Mouse (Mus musculus) kidney, postnatal 14 days (tissue): ENCODE measurements around the gene Wars.

Experiments
- DNase-seq: peaks from one replicate; pipeline ENCODE4 v3.0.0; 2022; ENCODE audit warnings: mixed read lengths

Gene Wars

DNA sequence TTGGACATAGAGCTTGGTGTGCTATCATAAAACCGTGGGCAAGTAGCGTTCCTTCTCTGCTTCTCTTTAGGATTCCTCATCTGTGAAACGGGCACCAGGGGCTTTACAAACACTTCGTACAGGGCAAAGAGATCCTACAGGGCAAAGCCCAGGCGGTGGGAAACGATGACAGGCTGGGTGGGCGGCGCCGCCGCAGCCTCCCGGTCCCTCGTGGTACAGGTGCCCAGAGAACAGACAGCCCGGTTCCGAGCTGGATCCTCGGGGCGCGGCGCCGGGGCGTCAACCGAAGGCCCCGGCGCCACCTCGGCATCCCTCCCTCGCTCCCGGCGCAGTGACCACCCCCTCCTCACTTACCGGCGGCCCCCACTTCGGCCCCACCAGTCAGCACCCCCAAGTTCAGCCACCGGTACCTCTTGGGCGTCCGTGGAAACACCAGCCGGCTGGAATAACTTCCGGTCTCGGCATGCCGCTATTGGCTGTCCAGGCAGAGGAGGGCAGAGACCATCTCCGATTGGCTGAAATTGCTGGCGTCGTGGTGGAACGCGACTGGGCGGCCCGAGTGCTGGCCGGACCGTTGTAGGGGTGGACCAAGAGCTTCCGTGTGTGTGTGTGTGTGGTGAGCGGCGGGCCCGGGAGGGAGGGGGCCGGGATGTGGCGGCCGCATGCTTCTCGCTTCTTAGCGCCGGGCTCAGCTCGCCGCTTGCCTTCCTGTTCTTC, at the start of gene Wars:
Gene Wars (minus strand): TSS at position 460 of the 717 bp plus-strand sequence.
- peak; percentile 97 for DNase-seq

DNA sequence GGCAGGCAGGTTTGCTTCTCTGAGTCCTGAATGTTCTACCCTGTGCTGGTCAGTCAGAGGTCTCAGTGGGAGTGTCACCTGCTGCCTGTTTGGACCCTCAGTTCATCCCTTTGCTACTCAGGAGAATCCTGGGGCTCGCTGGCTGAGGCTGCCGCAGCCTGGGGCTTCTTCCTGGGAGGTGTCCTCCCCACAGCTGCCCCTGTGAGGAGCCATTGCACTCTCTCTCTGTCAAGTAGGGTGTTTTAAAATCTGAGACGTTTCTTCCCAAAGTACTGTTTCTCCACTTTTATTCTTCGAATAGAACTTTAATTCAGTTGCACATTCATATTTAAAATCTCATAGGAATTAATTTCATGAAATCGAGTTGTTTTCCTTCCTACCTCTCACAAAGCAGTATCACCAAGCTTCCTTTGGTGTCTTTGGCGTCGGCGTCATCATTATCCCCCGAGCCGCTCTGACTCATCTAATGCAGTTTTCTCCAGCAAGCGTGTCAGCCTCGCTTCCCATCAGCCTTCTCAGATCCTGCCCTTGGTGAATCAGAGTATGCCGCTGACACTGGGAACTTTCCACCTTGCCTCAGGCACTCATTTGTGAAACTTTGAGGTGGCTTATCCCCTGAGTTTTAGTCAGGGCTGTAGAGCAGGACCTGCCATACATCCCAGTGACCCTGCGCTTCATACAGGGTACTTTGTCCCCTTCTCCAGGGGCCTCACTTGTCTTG, 48.4 kb upstream of the Wars start:
- no peak for DNase-seq

DNA sequence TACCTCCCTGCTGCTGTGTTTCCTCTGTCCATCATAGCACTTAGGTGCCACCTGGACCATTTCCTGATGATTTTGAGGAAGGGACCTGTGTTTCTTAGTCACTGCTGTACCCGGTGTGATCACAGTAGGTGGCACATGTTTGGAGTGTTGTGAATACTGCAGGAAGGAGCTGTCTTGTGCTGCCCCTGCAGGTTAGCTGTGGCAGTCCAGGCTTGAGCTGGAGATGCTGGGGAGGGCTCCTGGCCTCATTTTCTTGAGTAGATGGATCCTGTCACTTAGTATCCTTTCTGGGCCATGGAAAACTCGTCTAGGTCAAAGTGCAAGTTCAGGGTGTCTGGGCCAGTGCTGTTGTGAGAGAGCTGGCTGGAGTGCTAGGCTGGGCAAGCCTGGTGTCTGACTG, 47.3 kb upstream of the Wars start:
- no peak for DNase-seq

DNA sequence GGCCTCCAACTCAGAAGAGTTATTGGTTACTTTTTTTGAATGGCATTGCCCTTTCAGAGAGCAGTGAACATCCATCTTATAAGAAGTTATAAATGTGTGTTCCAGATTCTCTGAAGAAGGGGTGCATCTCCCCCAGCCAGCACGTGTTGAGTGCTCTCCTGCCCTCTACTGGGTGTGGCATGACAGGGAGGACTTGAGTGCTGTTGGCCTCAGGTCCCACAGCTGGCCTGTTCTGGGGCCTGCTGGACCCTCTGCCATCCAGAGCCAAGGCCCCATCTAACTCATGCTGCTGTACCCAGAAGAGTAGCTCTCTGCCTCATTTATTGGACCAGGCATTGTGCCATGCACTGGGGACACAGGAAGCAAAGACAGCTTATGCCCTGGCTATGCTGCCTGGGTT, 46.3 kb upstream of the Wars start:
- DNase-seq = no peak

DNA sequence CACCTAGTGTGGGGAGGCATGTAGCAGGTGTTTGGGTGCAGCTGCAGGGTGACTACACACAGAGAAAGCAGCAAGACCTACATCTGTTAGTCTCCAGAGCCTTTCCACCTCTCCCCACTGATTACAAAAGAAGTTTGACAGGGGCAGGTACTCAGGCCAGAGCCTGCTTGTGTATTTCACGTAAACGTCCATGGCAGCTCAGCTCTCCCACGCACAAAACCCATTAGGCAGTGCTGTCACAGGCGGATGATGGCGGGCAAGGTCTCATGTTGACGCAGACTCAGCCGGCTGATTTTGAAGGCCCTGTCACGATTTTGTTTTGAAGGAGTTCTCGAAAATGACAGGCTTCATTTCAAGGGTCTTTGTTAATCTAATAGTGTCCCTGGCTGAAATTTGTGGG, 45.3 kb upstream of the Wars start:
- no peak for DNase-seq

DNA sequence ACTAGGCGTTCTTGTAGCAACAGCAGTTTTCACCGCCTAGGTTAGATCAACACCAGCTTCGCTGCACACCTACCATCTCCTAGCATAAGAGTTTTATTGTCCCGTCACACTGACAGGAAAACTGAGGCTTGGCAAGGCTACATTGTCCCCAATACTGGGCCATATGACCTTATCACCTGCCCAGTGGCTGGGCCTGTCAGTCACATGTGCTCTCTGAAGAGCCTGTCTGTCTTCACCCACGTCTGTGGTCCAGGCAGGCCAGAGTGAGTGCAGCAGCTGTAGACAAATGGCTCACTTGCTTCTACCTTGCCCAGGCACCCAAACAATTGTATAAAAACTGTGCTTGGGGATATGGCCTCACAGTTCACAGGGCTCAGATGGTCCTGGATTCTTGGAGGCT, 44.9 kb upstream of the Wars start:
- no peak for DNase-seq

DNA sequence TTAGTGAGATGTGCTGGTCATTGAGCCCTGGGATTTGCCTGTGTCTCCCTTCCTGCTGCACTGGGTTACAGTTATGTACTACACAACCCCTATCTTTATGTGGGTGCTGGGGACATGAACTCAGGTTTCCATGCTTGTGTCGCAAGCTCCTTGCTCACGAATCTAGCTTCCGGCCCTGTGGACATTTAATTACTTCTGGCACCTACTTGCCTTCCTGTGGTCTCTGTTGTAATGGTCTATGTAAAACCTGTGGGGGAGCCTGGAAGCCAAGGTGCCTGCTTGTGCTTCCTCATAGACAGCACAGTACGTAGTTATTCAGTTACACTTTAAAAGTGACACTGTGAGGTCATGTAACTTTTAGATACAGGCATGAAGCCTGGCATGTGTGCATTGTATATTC, 43.5 kb upstream of the Wars start:
- DNase-seq = no peak

DNA sequence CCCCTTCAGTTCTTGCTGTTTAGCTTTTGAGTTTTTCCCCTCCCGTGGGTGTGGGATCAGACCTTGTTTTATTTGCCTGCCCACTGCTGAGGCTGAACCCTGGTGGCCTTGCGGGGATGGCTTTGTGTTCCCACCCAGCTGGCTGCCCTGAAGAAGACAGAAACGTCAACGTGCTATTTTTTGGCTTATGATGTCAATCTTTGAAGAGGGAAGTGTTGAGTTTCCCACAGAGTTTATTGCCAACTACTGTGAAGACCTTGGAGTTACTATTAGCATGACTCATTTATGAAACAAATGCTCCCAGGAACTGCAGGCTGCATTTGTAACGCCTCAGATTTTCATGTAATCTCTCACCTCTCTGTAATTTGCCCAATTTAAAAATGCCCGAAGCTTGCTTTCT, 42.9 kb upstream of the Wars start:
- no peak for DNase-seq

DNA sequence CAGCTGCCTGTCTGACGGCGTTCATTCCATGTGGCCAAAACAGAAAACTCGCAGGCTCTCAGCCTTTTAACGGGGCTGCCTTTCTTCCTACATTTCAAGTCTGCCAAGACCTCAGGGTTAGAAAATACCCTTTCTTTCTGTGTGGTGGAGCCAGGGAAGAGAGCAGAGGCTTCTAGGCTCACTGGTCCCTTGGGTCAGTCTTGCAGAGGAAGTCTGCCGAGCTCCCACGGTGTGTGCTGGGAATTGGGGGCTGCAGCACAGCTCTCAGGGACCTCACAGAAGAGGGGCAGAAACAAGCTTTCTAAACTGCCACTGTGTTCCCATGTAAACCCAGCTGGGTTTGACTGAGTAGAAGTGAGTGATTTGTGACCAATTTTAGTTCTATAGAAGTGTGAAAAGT, 40.3 kb upstream of the Wars start:
- DNase-seq = no peak

DNA sequence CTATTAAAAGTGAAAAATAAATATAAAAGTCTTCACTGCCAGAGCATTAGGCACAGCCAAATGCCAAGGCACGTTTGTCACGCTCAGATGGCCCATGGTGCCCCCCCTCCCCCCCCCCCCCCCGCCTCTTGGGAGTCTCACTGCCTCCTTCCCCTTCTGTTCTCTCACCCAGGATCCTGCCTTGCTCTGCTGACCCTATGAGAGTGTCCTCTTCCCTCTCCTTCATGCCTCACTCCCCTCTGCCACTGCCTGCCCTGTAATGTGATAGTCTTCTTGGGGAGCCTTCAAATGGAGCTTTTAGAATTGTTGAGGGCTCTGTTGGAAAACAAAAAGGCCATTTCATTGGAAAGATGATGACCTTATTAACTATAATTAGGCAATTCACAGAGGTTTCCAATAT, 38.1 kb upstream of the Wars start:
- peak; percentile 21 for DNase-seq

DNA sequence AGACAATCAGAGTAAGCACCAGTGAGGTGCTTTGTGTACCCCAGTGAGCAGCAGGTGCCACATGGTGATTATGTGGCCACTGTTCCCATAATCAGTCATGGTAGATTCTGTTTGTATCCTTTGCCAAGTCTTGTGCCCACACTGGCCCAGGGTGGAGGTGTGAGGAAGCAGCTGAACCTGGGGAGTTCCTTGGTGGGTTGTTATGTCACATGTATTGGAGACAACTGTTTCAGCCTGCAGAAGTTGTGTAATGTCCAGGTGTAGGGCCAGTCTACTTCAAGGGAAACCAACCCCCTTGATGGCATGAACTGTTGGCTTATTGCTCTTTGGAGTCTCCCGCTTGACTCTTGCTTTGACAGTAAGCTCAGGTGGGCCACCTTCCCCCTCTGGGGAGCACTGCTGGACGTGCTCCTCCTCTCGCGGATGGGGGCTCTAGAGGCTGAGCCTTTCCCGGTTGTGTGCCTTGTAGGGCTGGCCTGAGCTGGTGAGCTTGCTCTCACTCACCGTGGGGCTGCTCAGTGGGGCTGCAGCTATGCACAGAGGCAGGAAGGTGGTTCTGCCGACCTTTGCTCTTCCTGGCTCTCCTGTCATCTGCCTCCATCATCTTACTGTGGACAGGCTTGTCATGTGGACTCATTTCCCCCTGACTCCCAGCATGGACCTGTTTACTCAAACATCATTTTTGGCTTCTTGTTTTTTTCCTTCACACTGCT, 37.5 kb upstream of the Wars start:
- no peak for DNase-seq

DNA sequence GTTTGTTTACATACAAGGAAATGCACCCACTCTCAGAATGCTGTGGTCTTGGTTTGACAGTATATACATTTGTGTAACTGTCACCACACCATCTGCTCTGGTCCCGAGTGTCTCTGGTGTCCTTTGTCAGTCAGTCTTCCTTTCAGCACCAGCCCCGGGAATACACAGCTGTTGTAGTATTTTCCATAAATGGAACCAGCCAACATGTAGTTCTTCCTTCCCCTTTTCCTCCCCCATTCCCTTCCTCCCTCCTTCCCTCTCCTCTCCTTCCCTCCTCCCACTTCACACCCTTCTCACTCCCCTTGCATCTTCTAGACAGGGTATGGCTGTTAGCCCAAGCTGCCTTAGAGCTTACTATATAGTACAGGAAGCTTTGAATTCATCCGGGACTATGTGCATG, 35.5 kb upstream of the Wars start:
- DNase-seq = no peak

DNA sequence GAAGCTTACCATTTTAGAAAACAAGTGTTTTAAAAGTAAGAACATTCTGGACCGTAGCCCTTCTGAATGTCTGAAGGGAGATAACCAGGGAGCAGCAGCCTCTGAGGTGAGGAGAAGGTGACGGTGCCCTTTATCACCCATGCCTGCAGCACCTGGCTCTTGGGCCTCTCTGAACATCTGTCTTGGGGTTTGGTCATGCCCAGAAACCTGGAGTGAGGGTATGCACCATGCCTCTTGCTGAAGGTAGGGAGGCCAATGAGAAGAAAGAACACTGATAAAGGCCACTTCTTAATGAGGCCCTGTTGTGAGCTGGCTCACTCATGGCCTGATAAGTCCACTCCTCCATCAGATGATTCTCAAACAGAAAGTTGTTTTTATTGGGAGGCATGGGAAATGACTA, 34.3 kb upstream of the Wars start:
- no peak for DNase-seq

DNA sequence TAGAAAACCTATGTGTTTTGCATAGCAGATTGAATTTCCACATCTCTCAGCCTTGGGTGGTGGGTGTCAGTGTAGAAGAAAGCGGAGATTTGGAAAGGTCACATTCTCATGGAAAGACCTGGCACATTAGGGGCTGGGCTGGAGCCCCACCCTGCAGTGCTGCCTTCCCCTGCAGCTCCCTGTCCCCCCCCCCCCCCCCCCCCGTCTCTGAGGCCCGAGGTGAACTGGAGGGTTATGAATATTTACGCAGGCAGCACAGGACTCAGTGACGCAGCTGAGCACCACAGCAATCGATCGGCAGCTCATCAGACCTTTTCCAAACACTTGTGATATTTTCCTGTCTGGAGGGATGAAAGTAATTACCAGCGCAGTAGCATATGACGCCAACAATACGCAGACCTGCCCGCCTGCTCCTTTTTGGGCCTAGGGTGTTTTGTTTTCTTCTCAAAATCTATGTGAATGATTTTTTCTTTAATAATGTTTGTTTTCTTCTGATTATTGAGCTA, 32.7 kb upstream of the Wars start:
- DNase-seq = no peak

DNA sequence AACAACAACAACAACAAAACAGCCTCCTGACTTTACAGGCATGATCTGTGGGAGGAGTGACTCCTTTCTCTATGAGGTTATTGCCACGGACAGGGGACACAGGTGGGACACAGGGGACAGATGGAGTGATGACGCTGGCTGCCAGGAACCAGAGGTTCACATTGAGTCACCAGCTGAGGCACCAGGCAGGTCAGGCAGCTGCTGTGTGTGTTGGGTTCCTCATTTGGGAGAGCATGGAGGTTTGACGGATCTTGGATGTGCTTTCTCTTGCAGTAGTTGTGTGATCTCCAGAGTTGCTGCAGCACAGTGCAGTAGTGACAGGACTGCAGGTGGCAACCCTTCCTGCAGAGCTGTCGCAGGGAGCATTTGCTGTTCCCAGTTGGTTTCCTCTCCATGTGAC, 24.8 kb upstream of the Wars start:
- no peak for DNase-seq

DNA sequence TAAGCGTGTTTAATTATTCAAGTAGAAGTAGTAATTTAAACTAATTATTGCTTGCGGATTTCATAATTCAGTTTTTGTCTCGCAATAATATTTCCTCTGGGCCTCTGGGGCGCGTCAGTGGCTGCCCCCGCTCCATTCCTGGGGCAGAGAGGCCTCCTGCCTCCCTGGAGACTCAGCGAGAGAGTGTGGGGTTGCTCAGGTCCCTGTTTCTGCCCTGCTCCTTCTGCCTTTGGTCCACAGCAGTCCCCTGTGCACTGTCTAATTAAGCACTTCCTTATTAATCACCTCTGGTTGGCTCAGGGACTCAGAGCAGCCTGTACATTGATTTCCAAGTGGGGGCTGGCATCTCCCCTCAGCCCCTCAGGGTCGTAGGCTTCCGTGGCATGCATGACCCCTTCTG, 23.5 kb upstream of the Wars start:
- DNase-seq = no peak

DNA sequence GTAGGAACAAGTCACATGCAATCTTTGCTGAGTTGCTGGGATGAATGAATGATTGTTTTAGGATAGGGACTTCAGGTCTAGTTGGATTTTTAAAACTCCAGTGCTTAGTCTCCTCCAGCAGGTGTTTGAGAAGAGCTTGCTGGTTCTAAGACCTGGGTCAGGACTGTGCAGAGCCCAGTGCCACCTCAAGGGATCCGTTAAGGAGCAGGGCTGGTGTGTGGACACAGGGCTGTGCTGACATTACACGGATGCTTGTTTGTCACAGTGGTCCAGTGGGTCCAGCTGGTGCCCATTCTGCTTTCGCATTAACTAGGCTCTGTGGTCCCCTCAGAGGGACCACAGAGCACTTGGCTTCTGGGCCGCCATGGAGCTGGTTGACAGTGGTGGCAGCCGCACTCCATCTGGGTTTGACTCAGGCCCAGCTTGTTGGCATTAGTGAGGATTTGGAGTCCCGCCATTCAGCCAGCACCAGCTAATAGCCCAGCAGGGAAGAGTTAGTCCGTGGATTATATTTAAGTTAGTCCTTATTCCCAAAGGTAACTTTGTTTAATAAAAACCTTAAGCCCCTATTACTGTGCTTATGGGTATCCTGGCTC, 22.6 kb upstream of the Wars start:
- no peak for DNase-seq

DNA sequence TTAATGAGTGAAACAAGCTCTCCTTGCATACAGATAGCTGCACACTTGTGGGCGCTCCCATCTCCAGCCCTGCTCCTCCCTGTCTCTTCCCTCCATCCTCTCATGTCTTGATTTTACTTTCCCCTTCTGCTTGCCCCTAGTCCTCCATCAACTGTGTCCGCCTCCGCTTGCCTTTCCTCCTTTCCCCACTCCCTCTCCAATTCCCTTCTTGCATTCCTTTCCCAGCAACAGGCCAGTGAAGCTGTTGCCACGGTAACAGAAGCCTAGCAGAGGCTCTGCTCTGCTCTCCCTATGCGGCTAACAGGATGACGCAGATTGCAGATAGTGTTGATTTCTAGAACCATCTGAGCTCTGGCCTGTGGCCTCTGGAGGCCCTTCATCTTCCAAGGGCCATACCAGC, 21.9 kb upstream of the Wars start:
- peak; percentile 38 for DNase-seq

DNA sequence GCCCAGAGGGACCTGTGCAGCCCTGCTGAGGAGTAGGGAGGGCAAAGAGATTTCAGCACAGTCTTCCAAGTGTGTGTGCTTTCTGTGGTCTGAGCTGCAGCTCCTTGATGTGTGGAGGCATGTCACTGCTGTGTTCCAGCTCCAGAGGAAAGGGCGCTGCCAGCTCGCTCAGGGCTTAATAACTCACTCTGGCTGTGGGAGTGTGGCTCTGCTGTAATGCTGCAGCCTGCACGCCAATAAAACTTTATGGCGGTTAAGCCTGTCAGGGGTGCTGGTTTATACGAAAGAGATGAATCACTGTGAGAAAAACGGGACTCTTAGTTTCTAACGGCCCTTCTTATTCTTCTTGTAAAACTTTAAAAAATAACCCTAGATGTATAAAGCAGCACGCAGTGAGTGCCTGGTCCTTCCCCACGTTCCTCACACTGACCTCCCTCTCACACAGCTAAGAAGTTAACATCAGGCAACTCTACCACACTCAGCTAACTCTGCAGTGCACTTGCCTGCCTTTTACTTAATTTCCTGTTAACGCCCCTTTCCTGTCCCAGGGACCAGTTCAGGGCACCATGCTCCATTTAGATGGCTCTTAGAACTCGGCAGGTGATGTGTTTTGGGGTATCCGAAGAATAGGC, 20.9 kb upstream of the Wars start:
- no peak for DNase-seq

DNA sequence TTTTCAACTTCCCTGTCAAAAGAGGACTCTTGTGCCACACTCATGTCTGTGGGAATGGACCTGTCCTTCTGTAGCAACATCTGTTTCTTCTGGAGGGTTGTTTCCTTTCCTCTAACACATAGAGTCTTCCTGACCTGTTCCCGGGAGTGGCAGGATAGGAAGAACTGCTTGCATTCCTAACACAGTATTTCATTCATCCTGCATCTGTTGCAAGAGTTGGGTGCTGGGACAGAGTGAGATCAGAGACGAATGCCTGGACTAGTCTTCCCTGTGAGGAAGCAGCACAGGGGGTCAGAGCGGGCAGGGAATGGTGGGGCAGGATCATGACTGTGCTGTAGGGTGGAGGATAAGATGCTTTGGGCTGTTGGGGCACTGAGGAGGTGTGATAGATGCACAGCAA, 20.2 kb upstream of the Wars start:
- DNase-seq = no peak

DNA sequence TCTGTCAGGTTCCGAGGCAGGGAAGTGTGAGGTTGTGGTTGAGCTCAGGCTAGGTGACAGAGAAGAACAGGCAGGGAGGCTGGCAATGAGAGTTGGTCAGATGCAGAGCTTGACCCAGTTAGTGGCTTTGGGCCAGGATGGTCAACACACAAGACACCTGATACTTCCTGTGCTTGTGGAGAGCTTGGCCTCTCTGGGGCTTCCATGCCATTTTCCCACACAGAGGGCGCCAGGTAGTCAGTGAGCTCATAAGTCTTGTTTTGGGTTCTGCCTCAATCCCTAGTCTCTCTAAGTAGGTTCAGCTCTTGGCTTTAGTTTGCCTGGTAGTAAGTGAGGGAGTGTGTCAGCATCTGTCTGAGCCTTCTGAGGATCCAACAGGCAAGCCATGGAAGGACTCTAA, 18.5 kb upstream of the Wars start:
- no peak for DNase-seq

DNA sequence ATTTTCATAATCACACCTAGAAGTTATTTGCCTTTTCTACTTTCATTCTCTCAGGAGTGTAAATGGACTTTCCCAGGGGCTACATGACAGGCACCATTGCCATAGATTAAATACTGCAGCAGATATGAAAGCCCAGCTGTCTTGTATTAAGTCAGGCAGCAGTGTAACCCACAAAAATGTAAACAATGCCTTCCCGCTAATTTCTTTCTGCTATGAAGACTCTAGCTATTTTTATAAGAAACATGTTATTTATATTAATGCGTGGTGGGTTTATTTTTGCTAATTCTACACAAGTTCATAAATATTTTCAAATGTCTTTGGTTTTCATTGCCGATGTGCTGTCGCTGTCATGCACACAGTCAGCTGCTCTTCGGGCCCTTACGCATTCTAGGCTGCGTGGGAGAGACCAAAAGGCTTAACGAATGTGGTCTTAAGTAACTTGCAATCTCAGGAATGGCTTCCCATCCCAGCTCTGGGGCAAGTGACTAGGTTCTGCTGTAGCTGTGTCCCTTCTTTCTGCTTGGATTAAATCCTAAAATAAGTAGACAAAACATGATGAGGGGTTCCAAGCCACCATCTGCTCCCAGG, 16.0 kb upstream of the Wars start:
- DNase-seq = no peak

DNA sequence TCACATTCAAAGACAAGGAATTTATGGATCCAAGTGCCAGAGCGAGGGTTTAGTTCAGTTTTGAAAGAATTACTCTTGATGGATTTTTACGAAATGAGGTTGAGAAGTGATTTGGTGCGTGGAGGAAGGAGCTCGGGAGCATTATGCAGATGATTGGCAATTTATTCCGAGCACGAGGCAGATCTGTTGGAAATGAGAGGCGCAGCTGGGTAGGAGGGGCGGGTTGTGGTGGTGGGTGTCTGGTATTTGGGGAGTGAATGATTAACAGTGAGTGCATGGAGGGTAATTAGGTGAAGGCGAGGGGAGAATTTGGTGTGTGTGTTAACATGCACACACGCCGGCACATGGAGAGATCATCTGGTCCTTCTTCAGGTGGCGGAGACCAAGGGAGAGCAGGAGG, 12.4 kb upstream of the Wars start:
- peak; percentile 19 for DNase-seq
